Mouse (Mus musculus): Measurements from ENCODE around the gene Isca2.

Isca2 gene

DNA sequence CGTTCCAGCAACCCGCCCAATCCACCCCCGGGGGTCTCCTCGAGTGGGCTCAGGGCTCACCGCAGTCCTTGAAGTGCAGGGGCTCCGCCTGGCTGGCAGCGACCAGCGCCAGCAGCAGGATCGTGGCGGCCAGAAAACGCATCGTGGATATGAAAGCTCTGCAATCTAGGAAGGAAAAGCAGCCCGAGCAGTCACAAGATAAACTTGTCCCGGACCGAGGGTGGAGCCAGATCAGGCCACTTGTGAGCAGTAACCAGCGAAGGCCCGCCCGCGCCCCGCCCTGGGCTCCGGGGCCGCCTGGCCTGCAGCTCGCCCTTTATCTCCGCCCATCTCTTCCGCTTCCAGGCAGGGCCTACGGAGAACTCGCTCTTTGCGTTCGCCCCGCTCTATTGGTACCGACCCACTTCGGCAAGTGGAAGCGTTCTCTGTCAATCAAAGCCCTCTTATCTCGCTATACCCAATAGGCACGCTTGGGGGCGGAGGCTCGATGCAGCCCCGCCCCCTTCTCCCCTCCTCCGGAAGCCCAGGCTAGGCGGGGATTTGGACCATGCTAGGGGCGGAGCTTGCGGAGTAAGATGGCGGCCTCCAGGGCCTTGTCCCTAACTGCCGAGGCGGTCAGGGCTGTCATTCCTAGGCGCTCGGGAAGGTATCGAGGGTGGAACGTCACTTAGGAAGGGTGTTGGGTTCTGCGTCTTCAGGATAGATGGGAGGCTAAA is at the start of gene Isca2, which contains the start of gene Npc2:
Gene Isca2, plus strand, starts transcription at position 526 of the 716 bp plus-strand sequence.
Gene Npc2, minus strand, starts transcription at position 427 of the 716 bp plus-strand sequence.
- in situ Hi-C loops (cut with MboI; ENCODE audit: low sequenced_read_pairs), result no loop called here

DNA sequence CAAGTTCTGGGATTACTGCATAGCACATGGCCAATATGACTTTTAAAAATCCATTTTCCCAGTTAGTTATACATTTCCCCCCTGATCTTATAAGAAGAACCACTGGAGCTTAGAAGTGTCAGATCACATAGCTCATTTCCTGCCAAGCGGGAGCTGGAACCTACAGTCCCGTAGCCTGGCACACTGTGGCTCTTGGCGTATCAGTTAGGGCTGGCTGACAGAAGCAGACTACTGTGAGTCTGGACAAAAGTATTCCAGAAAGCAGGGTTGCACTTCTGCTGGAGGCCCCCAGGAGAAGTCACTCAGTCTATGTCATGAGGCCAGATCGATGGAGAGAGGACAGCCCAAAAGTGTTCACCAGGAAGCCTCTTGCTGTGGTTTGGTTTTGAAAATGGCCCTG is 46.7 kb upstream of the Isca2 start:
- in situ Hi-C loops (cut with MboI; ENCODE audit: low sequenced_read_pairs), result no loop called here

DNA sequence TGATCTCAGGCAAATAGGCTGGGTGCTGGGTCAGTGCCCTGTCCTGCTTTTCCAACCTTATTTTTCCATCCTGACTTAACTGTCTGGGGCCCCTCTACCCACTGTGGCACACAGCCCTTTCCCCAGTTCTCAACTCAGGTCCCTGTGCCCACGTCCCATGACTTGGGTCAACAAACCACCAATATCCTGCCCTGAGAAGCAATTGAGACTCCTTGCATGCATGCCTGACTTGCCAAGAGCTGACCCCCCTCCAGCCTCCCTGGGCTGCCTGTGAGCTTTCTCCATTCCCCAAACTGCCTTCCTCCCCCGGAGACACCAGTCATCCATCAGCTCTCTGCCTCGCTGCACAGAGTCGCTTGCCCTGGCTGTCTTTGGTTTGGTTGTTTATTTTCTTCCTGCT is 46.1 kb upstream of the Isca2 start:
- in situ Hi-C loops (cut with MboI; ENCODE audit: low sequenced_read_pairs), result no loop called here

DNA sequence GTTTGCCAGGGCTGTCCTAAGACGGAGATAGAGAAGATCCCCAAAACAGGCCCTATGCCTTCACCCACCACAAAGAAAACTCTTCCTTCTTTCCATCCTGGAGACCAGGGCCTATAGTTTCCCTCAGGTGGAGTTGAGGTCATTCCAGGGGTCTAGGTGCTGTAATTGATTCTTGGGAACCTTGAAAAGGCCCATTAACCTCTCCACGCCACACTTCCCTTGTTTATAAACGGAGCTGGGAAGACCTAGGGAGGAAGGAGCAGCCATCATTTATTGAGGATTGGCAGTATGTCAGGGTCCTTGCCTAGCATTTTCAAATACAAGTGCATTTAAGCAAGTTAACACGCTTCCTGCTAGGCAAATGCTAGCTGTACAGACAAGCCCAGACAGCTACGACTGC is 45.6 kb upstream of the Isca2 start:
- in situ Hi-C loops (cut with MboI; ENCODE audit: low sequenced_read_pairs), result no loop called here

DNA sequence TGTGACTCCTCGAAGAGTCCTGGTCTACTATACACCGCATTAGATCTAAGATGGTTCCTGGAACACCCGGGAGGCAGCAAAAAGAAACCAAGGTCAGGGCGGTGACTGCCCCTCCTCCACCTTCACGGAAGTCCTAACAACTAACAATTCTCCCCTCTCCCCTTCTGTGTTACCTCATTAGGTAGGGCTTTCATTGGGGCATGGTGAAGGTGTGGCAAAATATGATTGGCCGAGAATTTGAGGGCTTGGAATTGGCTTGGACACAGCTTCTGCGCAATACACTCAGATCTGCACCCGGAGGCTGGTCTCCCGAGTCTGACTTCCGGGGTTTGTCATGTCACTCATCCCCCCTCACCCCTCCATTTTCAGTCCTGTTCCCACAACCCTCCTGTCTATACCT is 44.6 kb upstream of the Isca2 start:
- in situ Hi-C loops (cut with MboI; ENCODE audit: low sequenced_read_pairs), result no loop called here

DNA sequence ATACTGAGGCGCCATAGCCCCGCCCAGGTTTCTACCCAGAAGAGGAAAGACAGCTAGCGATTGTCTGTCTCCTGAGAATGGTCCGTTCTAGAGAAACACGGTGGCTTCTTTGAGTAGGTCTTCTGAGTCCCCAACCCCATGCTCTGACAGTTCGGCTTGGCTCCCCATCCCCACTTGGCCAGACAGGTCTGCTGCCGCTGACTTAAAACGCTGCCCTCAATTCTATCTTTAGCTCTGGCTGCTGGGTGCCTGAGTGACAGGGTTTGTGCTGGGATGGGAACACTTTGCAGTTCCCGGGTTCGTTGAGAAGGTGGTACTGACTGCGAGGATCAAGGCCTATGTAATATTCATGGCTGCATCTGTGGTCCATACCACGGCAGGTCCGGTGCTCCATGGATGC is 39.7 kb upstream of the Isca2 start:
- in situ Hi-C loops (cut with MboI; ENCODE audit: low sequenced_read_pairs), result no loop called here

DNA sequence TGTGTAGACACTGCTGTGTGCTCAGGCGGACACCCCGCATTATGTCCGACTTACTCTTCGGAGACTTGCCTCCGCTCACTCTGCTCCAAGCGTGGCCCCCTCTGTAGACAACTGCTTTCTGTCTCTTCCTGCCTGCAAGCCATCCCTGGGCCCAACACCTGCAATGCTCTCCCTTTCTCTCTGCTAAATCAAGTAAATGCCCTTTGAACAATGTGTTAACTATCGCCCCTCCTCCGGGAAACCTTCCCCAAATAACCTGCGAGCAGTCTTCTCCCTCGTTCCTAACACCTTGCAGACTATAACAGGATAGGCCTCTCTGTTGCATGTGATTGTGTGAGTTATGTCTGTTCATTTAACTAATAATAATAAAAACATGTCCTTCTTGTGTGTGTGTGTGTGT is 29.6 kb upstream of the Isca2 start:
- in situ Hi-C loops (cut with MboI; ENCODE audit: low sequenced_read_pairs), result no loop called here

DNA sequence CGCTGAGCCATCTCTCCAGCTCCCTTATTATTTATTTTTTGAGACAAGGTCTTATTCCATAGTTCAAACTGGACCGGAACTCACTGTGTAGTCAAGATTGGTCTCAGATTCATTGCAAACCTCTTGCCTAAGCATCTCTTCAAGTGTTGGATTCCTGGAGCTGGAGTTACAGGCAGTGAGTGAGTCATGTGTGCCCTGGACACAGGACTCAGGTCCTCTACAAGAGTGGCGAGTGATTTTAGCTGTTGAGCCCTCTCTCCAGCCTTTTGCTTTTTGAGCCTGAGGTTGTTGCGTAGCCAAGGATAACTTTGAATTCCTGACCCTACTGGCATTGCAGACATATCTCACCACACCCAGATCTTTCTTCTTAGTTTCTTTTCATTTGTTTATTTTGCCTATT is 27.4 kb upstream of the Isca2 start:
- in situ Hi-C loops (cut with MboI; ENCODE audit: low sequenced_read_pairs), result no loop called here

DNA sequence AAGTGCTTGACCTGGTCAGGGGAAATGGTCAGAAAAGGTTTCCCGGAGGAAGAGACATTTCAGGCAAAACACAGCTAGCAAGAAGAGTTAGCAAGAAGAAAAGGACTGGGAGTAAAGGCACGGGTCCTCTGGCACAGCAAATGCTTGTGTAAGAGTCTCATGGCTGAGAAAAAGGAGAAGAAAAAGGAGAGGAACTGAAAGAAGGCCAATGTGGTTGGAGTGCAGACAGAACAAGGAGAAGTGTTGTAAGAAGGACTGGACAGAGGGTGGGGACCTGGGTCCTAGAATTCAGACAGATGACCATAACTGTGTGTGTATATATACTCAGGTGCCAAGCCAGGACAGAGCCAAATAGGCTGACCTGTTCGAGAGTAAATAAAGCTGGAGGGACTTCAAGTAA is 24.9 kb upstream of the Isca2 start:
- in situ Hi-C loops (cut with MboI; ENCODE audit: low sequenced_read_pairs), result no loop called here

DNA sequence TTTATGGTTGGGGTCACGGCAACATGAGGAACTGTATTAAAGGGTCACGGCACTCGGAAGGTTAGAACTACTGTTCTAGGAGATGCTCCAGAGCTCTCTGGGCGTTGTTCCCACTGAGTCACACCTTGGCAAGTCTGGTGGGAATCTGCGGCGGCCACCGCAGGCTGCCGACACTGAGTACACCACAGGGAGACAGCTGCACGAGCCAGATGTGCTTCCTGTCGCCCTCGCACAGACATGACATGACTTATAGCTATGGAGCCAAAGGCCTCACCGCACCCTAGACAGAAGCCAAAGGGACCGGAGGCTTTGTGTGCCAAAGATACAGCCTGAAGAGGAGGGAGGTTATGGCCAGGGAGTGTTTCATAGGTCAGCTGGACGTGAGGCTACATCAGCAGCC is 22.4 kb upstream of the Isca2 start:
- in situ Hi-C loops (cut with MboI; ENCODE audit: low sequenced_read_pairs), result loop anchor here (5.0 kb wide), 1 partner anchor 78 kb away; no protein-coding TSS in a partner anchor

DNA sequence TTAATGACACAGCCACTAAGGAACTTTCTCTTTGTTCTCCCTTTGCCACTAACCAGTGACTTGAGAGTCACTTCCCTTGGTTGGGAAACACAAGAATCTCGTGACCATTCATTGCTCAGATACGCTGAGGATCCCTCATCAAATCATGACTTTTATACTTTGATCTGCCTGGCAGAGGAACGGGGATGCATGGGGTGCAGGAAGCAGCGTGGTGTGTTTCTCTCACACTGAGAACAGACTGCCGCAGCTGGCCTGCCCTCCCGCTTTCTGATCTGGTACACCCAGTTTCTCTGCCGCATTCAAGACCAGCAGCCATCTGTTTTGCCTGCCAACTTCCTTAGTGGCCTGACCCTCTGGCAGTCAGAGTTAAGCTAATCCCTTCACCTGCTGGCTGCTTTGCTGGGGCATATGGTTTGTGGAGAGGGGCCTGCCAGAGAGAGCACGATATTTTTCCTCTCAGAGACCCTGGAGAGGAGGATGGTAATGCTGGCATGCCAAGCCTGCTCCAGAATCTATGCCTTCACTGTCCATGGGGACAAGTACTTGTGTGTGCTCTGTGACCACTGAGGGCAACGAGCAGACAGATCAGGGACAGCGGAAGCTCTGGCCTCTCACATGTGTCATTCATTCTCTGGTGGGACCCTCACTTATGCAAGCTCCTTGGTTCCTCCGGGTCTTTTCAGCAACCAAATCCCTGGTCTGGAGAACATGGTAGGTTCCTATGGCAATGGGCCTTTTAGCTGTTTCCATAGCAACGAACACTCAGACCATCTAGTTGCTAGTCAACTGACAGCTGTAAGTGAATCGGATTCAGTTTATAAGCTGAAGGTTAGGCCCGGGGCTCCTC is 20.7 kb upstream of the Isca2 start:
- in situ Hi-C loops (cut with MboI; ENCODE audit: low sequenced_read_pairs), result loop anchor here (5.0 kb wide), 1 partner anchor 80 kb away; no protein-coding TSS in a partner anchor

DNA sequence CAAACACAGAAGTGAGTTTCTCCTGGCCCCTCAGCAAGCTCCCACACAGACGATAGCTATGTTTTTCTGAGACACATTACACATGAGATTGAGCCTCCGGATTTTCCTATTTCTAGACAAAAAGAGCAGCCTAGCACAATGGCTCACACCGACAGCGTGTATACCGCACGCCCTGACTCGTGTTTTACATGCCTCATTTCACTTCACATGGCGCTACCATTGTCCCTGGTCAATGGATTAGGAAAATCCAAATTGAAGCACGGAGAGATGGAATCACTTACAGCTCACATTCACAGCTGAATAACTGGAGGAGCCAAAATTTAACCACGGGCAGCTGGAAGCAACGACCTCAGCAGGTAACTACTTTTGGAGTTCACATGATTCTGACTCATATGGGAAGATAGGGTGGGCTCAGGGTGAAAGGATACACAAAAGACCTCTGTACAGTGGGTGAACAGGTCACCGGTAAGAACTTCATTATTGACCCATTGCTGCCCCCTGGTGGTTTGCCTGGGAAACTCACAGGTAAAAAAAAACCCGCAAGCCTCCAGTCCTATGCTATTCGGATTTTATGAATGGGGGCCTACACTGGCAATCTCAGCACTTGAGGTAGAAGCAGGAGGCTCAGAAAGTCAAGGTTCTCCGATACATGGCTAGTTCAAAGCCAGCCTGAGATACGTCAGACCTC is 17.9 kb upstream of the Isca2 start:
- in situ Hi-C loops (cut with MboI; ENCODE audit: low sequenced_read_pairs), result no loop called here

DNA sequence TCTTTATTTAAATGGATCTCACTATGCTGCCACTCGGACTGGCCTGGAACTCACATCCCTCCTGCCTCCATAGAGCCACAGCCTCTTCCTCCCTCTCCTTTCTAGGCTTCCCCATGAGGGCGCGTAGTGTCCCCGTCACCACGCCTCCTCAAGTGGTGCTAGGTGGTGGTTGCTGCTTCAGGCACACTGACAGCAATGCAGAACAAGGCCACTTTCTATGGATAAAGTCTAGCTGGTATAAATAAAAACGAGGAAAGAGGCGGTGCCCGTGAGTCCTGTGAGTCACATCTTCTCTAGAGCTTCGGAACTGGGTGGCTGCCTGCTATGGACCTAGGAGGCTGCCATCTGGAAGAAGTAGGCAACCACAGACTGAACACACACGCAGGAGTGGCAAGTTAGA is 17.0 kb upstream of the Isca2 start:
- in situ Hi-C loops (cut with MboI; ENCODE audit: low sequenced_read_pairs), result no loop called here

DNA sequence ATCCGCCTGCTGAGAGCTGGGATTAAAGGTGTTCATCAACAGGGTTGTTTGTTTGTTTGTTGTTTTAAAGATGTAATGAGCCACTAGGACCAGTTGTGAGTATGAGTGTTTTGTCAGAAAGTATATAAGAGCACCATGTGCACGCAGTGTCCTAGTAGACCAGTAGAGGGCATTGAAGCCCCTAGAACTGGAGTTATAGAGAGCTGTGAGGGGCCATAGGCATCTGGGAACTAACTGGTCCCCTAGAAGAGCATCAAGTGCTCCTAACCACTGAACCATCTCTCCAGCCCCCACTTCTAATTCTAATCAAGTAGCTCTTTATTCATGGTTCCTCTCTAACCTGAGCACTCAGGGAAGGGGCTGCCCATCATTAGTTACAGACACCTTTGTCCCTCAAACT is 14.0 kb upstream of the Isca2 start:
- in situ Hi-C loops (cut with MboI; ENCODE audit: low sequenced_read_pairs), result no loop called here

DNA sequence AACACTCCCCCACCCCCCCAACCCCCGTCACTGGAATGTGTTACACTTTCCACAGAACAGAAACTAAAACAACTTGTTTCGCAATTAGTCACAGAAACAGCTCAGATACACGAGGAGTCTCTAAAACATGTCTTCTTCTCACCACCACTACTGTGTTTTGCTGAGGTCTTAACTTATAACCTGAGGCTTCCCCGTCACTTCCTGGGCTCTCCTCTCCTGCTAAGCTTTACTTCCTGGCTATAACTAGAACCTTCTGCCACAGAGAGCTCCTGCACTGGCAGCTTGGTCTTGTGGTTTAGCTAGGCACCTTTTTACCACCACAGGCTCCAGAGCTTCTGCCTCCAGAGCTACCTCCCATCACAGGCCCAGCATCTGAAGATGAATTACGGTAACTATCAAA is 10.5 kb upstream of the Isca2 start:
- in situ Hi-C loops (cut with MboI; ENCODE audit: low sequenced_read_pairs), result no loop called here

DNA sequence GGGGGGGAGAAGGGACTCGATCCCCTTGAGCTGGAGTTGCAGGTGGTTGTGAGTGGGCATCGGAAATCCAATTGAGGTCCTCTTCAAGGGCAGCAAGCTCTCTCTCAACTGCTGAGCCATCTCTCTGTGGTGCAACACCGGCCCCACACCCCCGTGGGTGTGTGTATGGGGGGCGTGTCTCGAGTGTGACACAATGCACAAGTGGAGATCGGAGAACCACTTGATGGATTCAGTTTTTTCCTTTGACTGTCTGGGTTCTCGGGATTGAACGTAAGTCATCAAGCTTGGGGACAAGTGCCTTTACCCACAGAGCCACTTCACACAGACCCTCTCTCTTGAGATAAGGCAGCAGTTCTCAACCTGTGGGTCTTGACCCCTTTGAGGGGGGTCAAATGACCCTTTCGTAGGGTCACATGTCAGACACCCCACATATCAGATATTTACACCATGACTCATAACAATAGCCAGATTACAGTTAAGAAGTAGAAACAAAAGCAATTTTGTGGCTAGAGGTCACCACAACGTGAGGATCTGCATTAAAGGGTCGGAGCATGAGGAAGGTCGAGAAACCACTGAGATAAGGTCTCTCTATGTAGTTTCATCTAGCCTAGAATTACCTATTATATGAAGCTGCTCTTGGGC is 9.4 kb upstream of the Isca2 start:
- in situ Hi-C loops (cut with MboI; ENCODE audit: low sequenced_read_pairs), result no loop called here

DNA sequence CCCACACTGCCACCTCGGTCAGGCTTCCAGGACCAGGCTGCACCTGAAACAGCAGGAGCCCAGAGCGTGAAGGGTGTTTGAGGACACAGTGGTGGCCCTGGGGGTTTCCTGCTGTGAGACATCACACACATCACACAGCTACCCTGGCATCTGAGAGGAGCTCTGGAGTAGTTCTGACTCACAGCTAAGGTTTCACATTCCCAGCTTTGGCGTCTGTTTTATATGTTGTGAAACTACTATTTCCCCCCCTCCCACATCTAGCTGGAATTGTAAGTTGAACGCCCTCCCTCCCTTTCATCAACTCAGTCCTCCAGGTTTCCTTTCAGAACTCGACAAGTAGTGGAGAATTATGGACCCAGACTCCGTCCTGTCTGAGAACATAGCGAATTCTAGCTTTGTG is 8.3 kb upstream of the Isca2 start:
- in situ Hi-C loops (cut with MboI; ENCODE audit: low sequenced_read_pairs), result no loop called here

DNA sequence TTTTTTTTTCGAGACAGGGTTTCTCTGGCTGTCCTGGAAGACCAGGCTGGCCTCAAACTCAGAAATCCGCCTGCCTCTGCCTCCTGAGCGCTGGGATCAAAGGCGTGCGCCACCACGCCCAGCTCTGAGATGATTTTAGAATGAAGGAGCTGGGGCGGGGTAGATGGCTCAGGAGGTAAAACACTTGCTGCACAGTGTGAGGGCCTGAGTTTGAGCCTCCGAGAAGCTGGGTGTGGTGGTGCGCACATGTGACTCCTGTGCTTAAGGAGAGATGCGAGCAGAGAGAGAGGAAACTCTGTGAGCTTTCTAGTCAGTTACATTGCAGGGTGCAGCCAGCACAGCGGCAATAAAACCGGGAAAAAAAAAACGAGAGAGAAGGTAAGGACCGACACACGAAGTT is 7.5 kb upstream of the Isca2 start:
- in situ Hi-C loops (cut with MboI; ENCODE audit: low sequenced_read_pairs), result no loop called here

DNA sequence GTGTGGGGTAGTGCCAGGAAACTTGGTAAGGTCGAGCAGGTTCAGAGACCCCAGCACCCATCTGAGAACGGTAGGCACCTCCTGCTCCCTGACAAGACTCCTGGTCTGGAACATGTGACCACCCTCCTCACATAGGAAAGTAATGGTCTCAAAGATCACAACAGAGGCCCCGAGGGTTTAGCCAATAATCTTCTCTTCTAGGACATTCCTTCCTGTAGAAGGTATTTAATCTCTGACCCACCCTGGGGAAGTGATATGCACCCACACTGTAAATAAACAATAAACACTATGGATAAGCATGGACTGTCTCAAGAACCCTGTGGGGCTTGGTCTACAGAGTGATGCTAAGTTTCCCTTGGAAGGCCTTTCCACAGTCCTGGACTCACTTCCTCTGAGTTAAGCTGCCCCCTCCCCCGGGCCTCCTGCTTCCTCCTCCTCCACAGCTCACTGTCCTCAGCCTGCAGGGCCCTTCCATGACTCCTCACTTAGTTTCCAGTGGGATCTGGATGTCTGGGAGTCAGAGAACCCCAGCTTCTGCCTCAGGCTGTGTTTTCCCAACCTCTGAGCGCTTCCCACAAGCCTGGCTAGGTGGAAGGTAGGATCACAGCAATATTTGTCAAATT is 6.8 kb upstream of the Isca2 start:
- in situ Hi-C loops (cut with MboI; ENCODE audit: low sequenced_read_pairs), result no loop called here

DNA sequence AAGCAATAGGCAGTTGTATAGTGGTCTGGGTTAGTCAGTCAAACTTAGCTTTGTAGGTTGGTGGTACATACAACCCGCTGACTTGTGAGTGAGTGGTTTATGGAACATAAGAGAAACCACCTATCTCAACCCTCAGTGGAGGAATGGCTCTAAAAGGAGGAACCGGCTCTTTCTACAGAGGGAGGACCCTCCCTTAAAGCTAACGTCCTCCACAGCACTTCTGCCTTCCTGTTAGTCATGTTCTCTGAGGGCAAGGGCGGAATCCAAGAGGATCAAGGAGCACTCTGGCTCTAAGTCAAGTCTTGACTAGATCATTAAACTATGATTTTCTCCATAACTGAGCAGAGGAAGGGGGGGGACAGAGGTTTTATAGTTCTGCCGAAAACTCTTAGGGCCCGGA is 5.5 kb upstream of the Isca2 start:
- in situ Hi-C loops (cut with MboI; ENCODE audit: low sequenced_read_pairs), result no loop called here

DNA sequence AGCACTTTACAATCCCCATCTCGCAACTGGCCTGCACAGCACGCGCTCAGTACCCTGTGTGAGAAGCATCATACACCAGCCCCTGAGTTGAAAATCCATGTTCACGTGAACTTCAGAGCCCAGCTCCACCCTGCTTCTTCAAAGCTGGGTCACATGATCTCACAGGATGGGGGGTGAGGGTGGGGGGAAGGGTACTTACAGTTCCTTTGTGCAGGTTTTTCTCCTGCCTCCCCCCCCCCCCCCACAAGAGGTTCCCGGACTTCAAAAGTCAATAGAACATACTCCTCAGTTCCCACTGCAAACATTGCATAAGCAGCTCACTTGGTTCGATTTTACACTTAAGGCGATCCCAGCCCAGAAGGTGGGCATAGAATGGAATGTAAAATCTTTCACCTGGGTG is 3.4 kb upstream of the Isca2 start:
- in situ Hi-C loops (cut with MboI; ENCODE audit: low sequenced_read_pairs), result no loop called here
